Mouse (Mus musculus) embryonic facial prominence, embryonic 15.5 days (tissue): ENCODE measurements around the gene Gm12185. TPM values are rescaled to one million over a fixed set of nuclear protein-coding genes. Genes with fewer than 3 reads are reported as not detected.
"Not testable (repeated sequence)": the region's sequence is repeated elsewhere in the genome, so short reads cannot be mapped to it uniquely, and the experiment has no call there.

Experiments used
- ATAC-seq: fragments of 200-750 bp; cut with Nextera tagmentation; 2 replicates; pipeline ENCODE4 v1.8.0; 2017; ENCODE audit warnings: low read depth, moderate TSS enrichment; ENCODE audit not compliant: insufficient number of reproducible peaks, low FRiP score, low TSS enrichment
- H3K27ac ChIP-seq: fragments of 300-500 bp; sonication (generic); replicated peaks from 2 replicates; pipeline ENCODE4 v1.5.1; 2015; ENCODE audit warnings: mild to moderate bottlenecking, inconsistent platforms
- H3K27me3 ChIP-seq: fragments of 300-500 bp; sonication (generic); 2 replicates; pipeline ENCODE4 v1.6.1; 2015; ENCODE audit warnings: inconsistent platforms
- H3K36me3 ChIP-seq: fragments of 300-500 bp; sonication (generic); 2 replicates; pipeline ENCODE4 v1.6.1; 2015; ENCODE audit warnings: mild to moderate bottlenecking, inconsistent platforms
- H3K4me1 ChIP-seq: fragments of 300-500 bp; sonication (generic); 2 replicates; pipeline ENCODE4 v1.6.1; 2015; ENCODE audit warnings: inconsistent platforms
- H3K4me2 ChIP-seq: fragments of 300-500 bp; sonication (generic); replicated peaks from 2 replicates; pipeline ENCODE4 v1.6.1; 2015; ENCODE audit warnings: mild to moderate bottlenecking, inconsistent platforms
- H3K4me3 ChIP-seq: fragments of 300-500 bp; sonication (generic); replicated peaks from 2 replicates; pipeline ENCODE4 v1.5.1; 2015; ENCODE audit warnings: mild to moderate bottlenecking, inconsistent platforms
- H3K9ac ChIP-seq: fragments of 300-500 bp; sonication (generic); 2 replicates; pipeline ENCODE4 v1.6.1; 2015; ENCODE audit warnings: inconsistent platforms
- H3K9me3 ChIP-seq: fragments of 300-500 bp; sonication (generic); replicated peaks from 2 replicates; pipeline ENCODE4 v1.6.1; 2016; ENCODE audit warnings: inconsistent platforms
- WGBS: fragments of 180-500 bp; shearing (Covaris S2); methylation state at CpG from one replicate; pipeline ENCODE4 v1.1.7; 2015; 5-methylcytosine and 5-hydroxymethylcytosine counted together
- polyA plus RNA-seq: library from polyadenylated mRNA; unstranded; fragments of >200 nt; fragmentation: Nextera tagmentation; extraction: Ambion mirVana; gene quantifications from 2 replicates; pipeline ENCODE4 v1.2.1, GENCODE M21; 2015

The Gm12185 gene
- polyA plus RNA-seq = not detected in 2 replicates

GRCm38 (mm10) chr11:48991740-48992520, at the start of gene Gm12185:
TSS of gene Gm12185 (minus strand) at chr11:48992226.
- not testable (repeated sequence) for H3K4me1 ChIP-seq, H3K9me3 ChIP-seq, H3K27ac ChIP-seq, H3K4me3 ChIP-seq, ATAC-seq, H3K9ac ChIP-seq, H3K36me3 ChIP-seq, H3K4me2 ChIP-seq, H3K27me3 ChIP-seq
- 53% methylated on average over 4 of the region's 4 CpGs for WGBS

GRCm38 (mm10) chr11:49012074-49012473, 20.0 kb upstream of the Gm12185 start:
- not testable (repeated sequence) for H3K4me1 ChIP-seq, H3K9ac ChIP-seq, H3K4me2 ChIP-seq, H3K9me3 ChIP-seq, H3K36me3 ChIP-seq, ATAC-seq, H3K4me3 ChIP-seq, H3K27ac ChIP-seq, H3K27me3 ChIP-seq

- H3K9me3 ChIP-seq, H3K4me1 ChIP-seq, H3K4me3 ChIP-seq, H3K36me3 ChIP-seq, H3K4me2 ChIP-seq, H3K9ac ChIP-seq, ATAC-seq, H3K27ac ChIP-seq, H3K27me3 ChIP-seq: not testable (repeated sequence)
- WGBS = 65% methylated on average over 1 of the region's 1 CpGs
These were observed 14.8 kb upstream of the Gm12185 start for GRCm38 (mm10) chr11:49006785-49007184.

DNA sequence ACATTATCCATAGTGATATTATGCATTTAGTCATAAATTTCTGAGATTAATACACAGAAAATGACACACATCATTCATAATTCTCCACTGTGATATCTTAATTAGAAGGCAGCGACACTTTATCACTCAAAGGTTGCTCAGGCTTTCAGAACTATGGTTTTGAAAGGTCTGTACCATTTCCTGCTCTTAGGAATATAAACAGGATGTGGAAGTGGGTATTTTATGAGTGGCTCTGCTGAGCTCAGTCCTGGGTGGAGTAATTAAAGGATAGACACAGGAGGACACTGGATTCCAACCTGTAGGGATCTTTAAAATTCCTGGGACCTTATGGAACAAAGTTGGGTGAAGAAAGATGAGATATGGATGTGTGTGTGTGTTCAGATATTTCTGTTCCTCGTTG, 14.3 kb upstream of the Gm12185 start:
- ATAC-seq, H3K4me1 ChIP-seq, H3K4me3 ChIP-seq, H3K9ac ChIP-seq, H3K36me3 ChIP-seq, H3K27me3 ChIP-seq, H3K9me3 ChIP-seq, H3K4me2 ChIP-seq, H3K27ac ChIP-seq: not testable (repeated sequence)
- 61% methylated on average over 2 of the region's 2 CpGs for WGBS

- 70% methylated on average over 1 of the region's 1 CpGs for WGBS
- not testable (repeated sequence) for H3K4me2 ChIP-seq, H3K27ac ChIP-seq, H3K27me3 ChIP-seq, H3K4me1 ChIP-seq, H3K9ac ChIP-seq, H3K36me3 ChIP-seq, ATAC-seq, H3K9me3 ChIP-seq, H3K4me3 ChIP-seq
These were observed 8.4 kb upstream of the Gm12185 start for GRCm38 (mm10) chr11:49000411-49000810.

GRCm38 (mm10) chr11:48994018-48994417, 2.0 kb upstream of the Gm12185 start, which contains the start of gene Tgtp1:
TSS of gene Tgtp1 (minus strand) at chr11:48994172.
- WGBS = 36% methylated on average over 2 of the region's 2 CpGs
- H3K27me3 ChIP-seq, H3K27ac ChIP-seq, H3K36me3 ChIP-seq, H3K4me1 ChIP-seq, H3K4me2 ChIP-seq, ATAC-seq, H3K4me3 ChIP-seq, H3K9me3 ChIP-seq, H3K9ac ChIP-seq: not testable (repeated sequence)

DNA sequence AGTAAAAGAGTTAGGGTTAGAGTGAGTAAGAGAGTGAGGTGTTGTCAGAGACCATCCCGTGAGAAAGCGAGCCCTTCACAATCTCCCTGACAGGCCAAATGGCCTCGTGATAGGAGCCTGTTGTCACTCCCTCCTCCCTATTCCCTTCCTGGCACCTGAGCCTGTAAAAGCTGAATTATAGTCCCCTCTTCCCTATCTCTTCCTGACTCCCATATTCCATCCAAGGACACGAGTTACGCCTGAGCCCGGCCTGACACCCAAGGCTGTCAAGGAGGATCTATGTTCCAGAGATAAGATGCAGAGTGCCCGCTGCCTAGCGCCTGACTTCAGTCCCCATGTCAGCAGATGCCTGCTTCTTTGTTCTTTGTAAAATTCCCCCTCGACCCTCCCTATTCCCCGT, 1.3 kb upstream of the Gm12185 start:
- H3K27ac ChIP-seq, H3K9me3 ChIP-seq, H3K27me3 ChIP-seq, H3K36me3 ChIP-seq, H3K4me3 ChIP-seq, ATAC-seq, H3K4me1 ChIP-seq, H3K9ac ChIP-seq, H3K4me2 ChIP-seq: not testable (repeated sequence)
- WGBS = 69% methylated on average over 10 of the region's 10 CpGs

DNA sequence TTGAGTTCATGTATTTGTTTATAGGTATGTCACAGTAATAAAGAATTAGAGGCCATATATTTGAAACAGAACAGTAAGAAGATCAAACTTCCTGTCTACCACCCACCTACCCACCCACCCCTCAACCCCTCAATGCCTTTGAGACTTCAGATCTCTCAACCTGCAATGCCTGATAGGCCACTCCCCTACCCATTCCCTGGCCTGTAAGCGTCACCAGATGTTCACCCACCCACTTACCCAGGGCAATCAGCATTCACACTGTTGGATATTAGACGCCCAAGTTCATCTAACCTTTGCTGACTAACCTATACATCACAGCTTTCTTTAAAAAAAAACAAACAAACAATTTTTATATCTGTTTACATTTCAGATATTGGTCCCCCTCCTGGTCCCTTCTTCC, 2.0 kb downstream of the Gm12185 start:
- H3K27me3 ChIP-seq, ATAC-seq, H3K9me3 ChIP-seq, H3K4me2 ChIP-seq, H3K27ac ChIP-seq, H3K36me3 ChIP-seq, H3K4me1 ChIP-seq, H3K4me3 ChIP-seq, H3K9ac ChIP-seq: not testable (repeated sequence)
- WGBS = 49% methylated on average over 2 of the region's 2 CpGs

GRCm38 (mm10) chr11:48988219-48988618, 3.8 kb downstream of the Gm12185 start:
- H3K36me3 ChIP-seq, H3K27me3 ChIP-seq, H3K4me2 ChIP-seq, ATAC-seq, H3K27ac ChIP-seq, H3K4me3 ChIP-seq, H3K9me3 ChIP-seq, H3K4me1 ChIP-seq, H3K9ac ChIP-seq: not testable (repeated sequence)
- WGBS = 68% methylated on average over 2 of the region's 3 CpGs

GRCm38 (mm10) chr11:48982848-48983247, 9.2 kb downstream of the Gm12185 start:
- not testable (repeated sequence) for H3K27ac ChIP-seq, H3K9me3 ChIP-seq, H3K4me1 ChIP-seq, H3K9ac ChIP-seq, H3K36me3 ChIP-seq, H3K4me3 ChIP-seq, H3K4me2 ChIP-seq, ATAC-seq, H3K27me3 ChIP-seq
- no CpG with 5 or more reads among the region's 3 CpGs for WGBS

- no CpG with 5 or more reads among the region's 5 CpGs for WGBS
- not testable (repeated sequence) for H3K4me2 ChIP-seq, H3K27ac ChIP-seq, H3K4me1 ChIP-seq, H3K36me3 ChIP-seq, H3K27me3 ChIP-seq, H3K9ac ChIP-seq, ATAC-seq, H3K9me3 ChIP-seq, H3K4me3 ChIP-seq
These were observed 12.0 kb downstream of the Gm12185 start for GRCm38 (mm10) chr11:48980052-48980451.

- not testable (repeated sequence) for H3K36me3 ChIP-seq, H3K27me3 ChIP-seq, H3K9ac ChIP-seq, H3K4me2 ChIP-seq, H3K9me3 ChIP-seq, H3K4me1 ChIP-seq, H3K4me3 ChIP-seq, H3K27ac ChIP-seq, ATAC-seq
- WGBS = no CpG with 5 or more reads among the region's 3 CpGs
These were observed 12.8 kb downstream of the Gm12185 start, which contains the start of gene 9930111J21Rik1 for GRCm38 (mm10) chr11:48979251-48979650. TSS of gene 9930111J21Rik1 (minus strand) at chr11:48979398.
